Mouse (Mus musculus) small intestine, adult 2 months (tissue): ENCODE results near the gene Pacsin1.

Source experiments
- CTCF ChIP-seq: fragments of 200-500 bp; IDR thresholded peaks from 2 replicates; pipeline ENCODE4 v1.5.1; 2012; ENCODE audit warnings: low read depth, mild to moderate bottlenecking, control low read depth, inconsistent platforms, low read length, moderate library complexity, mixed read lengths; ENCODE audit not compliant: insufficient replicate concordance, insufficient read length; ENCODE audit errors: extremely low read depth
- POLR2A ChIP-seq: fragments of 200-500 bp; IDR thresholded peaks from 2 replicates; pipeline ENCODE4 v1.6.1; 2012; ENCODE audit warnings: low read depth, mild to moderate bottlenecking, control low read depth, inconsistent platforms, low read length, moderate library complexity

GRCm38 (mm10) chr17:27675453-27675852, 20.1 kb downstream of the Pacsin1 start:
- TF ChIP-seq CTCF (no peak), POLR2A (no peak)
